In the genomic region with DNA sequence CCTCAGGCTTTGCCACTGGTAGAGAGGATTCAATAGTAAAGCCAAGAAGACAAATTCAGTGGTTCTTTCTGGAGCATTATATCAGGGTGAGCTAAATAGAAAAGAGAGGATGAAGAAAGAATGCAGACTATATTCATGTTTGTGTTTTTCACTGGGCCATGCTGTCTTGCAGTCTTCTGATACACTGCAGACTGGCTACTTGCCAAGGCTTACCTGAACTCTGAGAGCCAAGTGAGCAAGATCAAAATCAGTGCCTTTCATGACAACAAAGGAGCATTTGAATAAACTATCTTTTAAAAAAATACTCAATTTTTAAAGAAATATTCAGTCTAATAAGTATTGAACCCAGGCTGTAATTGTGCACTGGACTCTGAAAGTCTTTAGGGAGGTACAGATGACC, we compare ENCODE assay signal across 24 mouse cellular contexts.
"Had no signal": no experiment of that assay in that cellular context is flagged by ENCODE, and none has a peak within 500 bp of the region (broad histone marks: within the 10 kb centered on the region; RNA-seq: fewer than 3 reads in every experiment).

No protein-coding gene starts in this region.

- H3K27ac ChIP-seq: heart, adult 2 months; heart, embryonic 13.5 days; heart, embryonic 15.5 days; hindbrain, embryonic 13.5 days; hindbrain, embryonic 15.5 days; hindbrain, postnatal 0 days; kidney, embryonic 15.5 days; kidney, postnatal 0 days; limb, embryonic 13.5 days; limb, embryonic 15.5 days; liver, embryonic 12.5 days; liver, embryonic 14.5 days had no signal

- DNase-seq: gastrocnemius, postnatal 14 days; gastrocnemius, postnatal 36 days; heart, adult 11 months; heart, adult 2 months; heart, postnatal 14 days; heart, postnatal 36 days; kidney, adult 11 months; kidney, adult 2 months; kidney, adult 9 months; kidney, postnatal 14 days; layer of hippocampus, adult 9-11 months; layer of hippocampus, postnatal 36 days; left cerebral cortex, postnatal 4 days had no signal

- H3K4me3 ChIP-seq: heart, adult 2 months; heart, embryonic 13.5 days; heart, embryonic 15.5 days; hindbrain, embryonic 13.5 days; hindbrain, embryonic 15.5 days; kidney, embryonic 15.5 days; limb, embryonic 13.5 days; limb, embryonic 15.5 days; liver, embryonic 12.5 days had no signal
